Mouse (Mus musculus) testis, postnatal 14 days (tissue): ENCODE measurements around the gene Edar.

Source experiments
- DNase-seq: peaks from one replicate; pipeline ENCODE4 v3.0.0; 2021; ENCODE audit warnings: low spot score

The Edar gene

DNA sequence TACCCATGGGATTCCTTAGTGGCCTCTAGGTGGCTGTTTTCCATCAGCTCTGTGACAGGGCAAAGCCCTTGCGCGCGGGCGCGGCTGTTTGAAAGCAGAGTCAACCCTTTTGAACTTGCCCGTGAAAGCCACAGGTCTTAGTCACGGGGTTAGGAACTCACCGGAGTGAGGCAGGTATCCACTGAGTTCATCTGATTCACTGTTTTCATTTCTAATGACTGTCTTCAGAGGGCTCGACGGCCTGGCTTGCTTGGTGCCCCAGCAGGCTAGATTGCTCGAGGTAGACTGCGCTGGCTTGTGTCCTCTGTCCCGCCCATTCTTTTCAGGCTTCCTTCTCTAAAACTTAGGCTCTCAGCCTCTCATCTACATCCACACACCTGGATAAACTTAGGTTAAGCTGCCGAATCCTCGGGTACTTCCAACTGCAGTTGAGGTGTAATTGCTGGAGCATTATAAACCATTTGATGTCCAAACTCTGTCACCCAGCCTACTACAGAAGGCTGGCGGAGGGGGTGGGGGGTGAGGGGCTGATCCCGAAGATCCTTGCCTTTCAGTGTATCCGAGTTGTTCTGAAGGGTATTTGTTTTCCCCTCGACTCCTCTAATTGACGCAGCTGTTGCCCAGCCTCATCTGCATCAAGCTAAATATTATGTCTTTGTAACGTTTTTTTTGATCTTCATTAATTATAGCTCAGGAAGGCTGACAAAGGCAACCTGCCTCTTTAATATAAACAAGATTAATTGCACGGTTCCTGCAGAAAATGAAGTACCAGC, 24.0 kb downstream of the Edar start:
- DNase-seq: no peak

DNA sequence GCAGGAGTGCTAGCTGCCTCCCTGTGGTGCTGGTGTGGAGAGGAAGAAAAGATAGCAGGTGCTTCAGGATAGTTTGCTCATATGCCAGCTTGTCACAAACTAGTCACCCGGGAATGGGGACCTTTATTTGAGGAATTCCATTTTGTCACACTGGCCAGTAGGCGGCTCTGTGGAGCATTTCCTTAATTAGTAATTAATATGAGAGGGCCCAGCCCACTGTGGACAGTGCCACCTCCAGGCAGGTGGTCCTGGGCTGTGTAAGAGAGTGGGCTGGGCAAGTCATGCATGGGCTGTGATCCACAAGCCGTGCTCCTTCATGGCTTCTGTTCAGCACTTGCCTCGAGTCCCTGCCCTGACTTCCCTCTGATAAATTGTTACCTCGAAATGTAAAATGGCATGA, 26.7 kb downstream of the Edar start:
- DNase-seq: no peak

DNA sequence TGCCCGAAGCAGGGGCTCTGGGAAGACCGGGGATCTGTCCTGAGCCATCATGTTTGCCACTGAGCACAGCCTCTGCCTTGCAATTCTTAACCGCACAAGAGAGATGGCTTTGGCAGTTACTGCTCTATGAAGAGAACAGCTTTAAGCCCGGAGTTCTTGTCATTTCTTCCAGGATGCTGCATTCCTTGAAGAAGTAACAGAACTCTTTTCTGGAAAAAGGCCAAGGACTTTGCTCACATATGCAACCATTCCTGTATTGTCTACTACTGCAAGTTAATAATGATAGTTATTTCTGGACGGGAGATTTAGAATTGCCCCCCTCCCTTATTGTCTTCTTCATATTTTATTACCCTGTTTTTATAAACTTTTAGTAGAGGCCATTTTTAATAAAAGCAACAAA, 30.8 kb downstream of the Edar start:
- DNase-seq: no peak

DNA sequence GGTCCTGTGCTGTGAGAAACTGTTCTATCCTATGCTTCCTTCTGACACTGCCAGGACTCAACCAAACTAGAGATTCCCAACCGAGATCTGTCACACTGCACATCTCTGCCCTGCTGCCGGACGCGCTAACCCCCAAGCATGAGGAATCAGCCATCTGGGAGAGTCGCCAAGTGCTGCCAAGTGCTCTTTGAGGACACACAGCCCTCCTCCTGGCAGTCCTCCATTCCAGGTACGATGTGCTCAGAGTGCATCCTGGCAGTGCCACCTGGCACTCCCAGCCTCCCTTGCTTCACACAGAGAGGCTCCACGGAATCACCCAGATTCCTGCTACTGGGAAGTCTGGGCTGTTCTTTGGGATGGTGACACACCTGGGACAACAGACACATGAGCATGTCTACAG, 31.3 kb downstream of the Edar start:
- DNase-seq: peak; percentile 29

DNA sequence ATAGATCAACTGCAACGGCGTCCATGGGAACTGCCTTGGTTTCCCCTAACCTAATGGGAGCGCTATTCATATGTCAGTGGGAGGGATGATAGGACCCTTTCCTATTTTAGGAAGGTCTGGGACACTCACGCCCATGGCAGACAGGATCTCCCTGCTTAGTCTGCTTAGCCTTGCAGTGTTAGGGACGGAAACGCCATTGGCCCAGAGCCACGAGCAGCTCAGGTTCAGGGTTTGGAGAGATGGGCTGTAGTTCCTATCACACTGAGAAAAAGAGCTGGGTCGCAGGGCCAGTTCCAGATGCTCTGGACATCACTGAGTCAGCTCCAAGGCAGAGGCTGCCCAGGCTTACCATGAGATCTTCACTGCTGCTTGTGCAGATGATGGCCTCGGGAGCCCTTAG, 32.5 kb downstream of the Edar start:
- DNase-seq: no peak

DNA sequence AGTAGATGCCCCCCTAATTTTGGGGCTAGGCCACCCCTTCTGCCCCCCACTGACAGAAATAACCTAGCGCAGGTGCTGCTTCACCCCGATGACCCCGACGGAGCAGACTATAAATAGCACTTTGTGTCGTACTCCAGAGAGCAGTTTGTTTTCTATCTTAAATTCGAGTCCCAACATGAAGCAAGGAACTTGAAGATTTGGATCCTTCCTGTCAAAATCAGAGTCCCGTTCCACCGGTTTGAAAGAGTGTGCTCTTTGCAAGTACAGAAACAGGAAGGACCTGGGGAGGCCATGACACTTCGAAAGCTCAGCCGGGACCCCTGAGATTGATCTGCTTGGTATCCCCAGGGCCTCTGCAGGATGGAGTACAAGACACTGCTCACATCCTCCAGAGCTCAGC, 33.8 kb downstream of the Edar start:
- DNase-seq: no peak

DNA sequence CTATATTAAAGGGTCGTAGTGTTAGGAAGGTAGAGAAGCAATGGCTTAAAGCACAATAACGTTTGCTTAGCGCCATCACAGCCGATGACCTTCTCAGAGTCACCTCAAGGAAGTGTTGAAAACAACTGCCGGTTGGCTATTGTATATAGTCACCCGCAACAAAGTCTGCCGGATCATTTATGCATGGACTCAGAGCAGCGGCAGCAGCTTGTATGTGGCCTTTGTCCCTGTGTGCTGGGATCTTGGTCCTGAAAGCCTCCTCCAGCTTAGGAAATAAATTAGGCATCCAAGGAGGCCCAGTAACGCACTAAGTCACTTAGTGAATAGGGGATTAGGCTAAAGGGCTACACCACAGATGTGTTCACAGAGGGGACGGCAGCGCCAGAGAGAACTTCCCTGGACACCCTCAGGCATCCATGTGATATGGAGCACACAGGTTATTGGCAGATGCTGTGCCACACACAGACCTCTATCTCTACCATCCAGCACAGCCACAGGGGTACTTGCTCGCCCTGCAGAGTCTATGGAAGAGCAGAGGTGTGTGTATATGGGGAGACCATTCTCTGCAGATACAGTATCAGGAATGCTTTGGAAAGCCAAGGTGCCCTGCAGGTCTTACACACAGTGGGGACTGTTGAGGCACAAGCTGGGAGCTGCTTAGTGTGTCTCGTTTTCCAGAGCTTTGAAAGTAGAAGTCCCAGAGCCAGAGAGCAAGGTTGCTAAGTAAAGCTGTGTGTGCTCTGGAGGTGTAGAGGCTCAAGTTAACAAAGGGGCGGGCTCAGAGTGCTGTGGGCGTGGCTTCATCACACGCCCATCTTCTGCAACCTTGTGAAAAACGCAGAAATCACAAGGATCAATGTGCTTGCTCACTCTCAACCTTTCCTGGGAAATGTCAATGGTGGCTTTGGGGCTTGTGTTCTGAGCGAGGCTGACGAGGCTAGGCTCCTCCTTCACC, 34.7 kb downstream of the Edar start:
- DNase-seq: no peak

DNA sequence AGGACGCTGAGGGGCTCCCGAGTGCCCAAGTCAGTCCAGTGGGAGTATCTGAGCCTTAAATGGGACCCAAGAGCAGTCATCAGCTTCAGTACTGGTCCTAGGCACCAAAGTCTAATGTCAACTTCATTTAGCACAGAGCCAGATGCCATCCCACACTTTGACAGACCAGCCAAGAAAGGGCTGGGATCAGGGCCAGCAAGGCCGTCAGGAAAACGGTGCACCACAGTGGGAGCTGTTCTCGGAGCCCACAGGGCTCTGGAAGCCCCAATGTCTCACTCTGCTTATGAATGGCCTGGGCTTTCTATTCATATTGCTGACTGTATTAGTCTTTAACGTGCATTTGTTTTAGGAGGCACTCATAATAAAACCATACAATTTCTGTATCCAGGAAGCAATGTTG, 36.2 kb downstream of the Edar start:
- no peak for DNase-seq

DNA sequence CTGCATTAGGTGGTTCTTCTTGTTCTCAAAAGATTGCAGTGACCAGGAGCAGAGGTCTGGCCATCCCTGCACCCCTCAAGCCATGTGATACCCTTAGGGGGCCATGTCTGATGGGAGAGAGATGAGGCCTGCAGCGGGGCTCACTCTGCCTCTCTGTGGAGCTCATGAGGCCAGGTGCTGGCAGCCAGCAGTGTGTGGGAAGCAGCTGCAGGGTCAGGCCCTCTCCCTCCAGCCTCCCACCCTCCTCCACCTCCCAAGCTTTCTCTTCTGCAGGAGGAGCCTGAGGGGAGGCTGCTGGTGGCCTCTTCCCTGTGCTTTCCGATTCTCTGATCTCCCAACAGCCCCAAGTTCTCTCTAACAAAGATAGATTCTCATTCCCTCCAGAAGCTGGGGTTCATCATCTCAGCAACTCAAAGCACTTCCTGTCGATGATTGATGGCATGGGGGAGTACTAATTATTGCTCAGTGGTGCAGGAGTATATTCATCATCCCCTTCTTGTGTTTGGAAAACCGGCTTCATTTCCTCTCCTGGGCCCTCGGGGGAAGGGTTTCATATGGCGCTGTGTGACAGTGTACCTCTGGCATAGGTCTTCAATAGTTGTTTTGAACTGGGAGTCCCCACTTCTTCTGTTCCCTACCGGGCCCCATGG, 38.9 kb downstream of the Edar start:
- DNase-seq: no peak

DNA sequence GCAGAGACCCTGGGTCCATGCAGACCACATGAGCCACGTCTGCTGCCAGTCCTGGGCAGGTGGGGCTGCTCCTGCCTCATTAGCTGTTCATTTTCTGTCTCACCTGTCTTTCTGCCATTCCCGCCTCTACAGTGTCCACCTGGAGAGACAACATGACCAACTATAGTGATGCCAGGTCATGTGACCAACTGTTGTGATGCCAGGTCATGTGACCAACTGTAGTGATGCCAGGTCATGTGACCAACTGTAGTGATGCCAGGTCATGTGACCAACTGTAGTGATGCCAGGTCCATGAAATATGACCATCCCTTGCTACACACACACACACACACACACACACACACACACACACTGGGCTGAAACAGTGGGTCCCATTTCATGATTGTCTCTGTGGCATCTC, 41.9 kb downstream of the Edar start:
- no peak for DNase-seq

DNA sequence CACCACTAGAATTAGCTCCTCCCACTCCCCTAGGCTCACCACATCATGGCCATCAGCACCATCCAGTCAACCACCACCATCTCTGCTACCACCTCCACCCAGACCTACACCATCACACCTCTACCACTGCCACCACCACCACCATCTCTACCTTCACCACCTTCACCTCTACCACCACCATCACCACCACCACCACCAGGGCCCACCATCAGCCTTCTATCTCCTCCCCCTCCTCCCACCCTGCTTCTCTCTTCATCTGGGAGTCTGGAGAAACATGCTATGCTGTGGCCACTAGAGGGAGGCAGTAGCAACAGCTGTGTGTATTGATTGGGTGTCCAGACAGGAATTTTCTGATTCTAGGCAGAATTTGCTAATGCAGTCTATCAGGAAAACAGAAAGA, 47.9 kb downstream of the Edar start:
- no peak for DNase-seq

DNA sequence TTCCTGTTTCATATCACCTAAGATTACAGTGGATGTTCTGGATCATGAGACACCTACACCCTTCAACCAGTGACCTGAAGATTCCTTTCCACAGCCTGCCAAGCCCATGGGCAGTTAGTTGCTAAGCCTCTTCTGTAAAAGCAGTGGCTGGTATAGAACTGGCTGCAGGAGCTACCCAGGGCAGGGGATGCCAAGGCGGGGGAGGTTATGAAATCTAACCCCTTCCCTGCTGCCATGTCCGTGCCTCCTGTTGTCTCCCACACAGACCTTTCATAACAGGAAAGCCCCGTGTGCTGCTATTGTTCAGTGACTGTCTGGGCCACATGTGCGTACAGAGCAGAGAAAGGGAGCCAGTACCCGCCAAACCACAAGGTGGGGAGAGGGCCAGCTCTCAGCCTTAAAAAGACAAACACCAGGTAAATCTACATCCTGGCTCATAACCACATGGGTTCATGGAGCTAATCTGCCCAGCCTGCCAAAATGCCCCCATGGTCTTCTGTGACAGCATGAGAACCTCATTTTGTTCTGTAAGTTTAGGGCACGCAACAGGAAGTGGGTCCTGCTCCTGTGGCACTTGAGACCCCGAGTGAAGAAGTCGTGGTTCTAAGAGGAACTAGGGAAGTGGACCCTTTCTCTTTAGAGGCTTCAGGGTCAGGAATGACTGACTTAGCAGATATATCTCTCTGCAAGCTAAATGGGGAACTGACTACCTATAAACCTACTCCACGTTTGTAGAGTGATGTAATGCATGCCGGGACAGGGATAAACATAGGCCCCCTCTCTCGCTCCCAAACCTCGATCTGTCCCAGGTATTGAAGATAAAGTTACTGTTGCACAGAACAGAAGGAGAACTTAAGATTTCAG, 50.4 kb downstream of the Edar start:
- no peak for DNase-seq

DNA sequence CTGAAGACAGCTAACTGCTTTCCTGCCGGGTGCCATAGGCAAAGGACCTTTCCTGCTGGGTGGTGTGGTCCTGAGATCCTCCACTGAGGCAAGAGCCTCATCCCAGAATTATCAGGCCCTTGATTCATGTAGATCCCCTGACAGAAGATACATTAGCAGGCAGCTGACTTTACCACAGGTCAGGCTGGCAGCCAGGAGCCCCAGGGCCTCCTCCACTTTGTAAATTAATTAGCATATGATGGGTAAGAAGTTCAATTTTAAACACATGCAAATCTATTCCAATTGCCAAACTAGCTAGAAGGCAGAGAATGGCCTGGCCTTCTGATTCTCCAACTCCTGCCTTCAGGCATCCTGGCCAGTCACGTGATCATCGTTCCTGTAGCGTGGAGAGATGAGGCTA, 56.2 kb downstream of the Edar start:
- DNase-seq: no peak

DNA sequence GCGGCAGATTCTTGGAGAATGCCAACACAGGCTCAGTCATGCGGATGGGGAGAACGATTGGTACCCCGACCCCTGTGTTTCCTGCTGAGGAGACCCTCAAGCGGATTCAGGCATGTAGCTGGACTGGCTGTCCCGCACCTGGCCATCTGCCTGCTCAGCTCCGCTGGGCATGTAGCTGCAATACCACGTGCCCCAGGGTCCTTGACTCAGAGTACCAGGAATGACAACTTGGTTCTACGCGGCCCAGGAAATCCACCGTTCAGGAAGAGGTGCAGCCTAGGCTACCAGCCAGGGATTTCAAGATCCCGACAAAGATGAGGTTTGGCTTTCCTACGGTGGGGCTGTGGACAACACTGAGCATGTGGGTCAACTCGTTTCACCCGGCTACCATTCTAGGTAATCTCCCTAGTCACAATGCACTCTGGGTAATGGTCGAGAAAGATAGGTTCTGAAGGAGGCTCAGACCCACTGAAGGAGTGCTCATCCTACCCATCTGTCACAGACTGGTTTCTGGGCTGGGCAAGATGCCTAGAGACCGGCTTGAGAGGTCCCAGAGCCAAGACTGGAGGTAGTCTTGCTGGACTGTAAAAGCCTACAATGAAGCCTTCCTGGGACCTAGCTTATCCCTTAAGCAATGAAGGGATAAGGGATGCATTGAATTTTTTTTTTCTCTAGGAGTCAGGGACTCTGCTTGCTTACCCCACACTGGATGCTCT, 56.8 kb downstream of the Edar start:
- peak; percentile 25 for DNase-seq

DNA sequence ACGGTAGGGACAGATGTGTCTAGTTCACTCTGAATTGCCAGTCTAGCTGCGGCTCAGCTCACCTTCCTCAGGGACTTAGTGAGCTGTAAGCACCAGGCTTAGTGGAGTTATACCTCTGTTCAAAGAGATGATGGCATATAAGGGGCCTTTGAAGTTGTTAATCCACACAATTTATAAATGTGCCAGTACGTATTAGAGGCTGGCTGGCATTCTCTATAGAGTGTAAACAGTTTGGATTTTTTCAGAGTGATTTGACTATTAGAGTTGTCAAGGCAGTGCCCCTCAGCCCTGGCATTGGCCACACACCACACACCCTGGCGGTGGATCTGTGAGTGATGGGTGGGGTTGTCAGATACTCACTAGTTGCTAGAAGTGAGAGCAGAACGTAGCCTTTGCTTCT, 58.9 kb downstream of the Edar start:
- no peak for DNase-seq

DNA sequence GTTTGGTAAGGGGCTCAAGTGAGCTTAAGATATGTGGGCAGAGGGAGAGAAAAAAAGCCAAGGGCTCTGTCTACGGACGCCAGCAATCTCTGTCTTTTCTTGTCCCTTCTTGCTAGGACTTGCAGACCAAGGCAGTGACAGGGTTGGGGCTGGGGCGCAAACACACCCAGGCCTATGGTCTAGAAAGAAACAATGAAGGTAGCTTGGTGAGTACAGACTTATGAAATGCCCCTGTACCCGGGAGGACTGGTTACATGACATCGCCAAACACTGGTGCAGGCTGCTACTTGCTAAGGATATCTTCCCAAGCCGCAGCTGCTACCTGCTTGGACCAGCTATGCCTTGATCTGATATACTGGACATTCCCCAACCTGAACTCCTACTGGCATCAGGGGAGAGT, 60.9 kb downstream of the Edar start:
- DNase-seq: no peak

DNA sequence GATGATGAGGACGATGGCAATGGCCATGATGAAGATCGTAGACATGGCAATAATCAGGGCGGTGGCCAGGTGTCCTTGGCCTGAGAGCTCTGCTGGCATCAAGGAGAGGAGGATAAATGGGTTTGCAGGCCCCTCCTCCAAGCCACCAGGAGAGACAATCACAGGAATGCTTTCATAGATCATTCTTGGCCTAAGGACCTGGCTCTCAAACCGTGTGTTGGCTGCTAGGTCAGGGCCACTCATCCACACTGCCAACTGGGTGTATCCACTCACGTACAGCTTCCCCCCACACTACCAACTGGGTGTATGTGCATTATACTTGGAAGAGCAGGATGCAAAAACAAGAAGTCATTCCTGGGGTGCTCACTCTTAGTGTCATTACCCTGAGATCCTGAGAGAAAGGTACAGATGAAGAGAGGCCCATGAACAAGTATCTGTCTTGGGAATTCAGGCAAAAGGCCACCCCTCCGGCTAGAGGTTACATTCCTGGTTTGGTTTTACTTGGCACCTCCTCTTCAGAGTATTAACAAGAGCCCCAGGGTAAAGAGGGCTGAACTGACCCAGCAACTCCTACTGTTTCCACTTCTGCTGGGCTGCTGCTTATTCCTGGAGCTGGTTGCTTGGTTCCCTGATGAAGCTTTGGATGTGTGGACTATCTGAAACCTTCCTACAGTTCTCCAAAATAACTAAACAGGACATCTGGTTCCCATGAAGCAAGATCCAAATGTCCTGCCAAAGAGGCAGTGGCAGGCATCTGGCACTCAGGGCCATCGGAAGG, 64.8 kb downstream of the Edar start:
- DNase-seq: no peak

DNA sequence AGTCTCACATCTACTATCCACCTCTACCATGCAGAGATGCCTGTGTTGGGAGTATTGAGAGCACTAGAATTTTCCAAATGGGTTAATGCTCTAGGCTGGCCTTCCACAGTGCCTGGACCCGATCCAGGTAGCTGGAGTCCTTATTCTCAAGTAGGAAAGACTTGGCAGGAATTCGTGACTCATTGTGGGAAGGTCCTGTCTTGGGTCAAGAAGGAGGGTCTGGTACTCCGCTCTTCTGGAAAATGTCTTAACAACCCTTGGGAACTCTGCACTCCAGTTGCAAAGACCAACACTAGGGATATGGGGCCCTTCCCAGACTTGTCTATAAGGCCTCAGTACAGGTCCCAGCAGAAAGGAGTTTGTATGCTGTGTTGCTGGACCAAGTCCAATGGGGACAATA, 66.6 kb downstream of the Edar start:
- no peak for DNase-seq

DNA sequence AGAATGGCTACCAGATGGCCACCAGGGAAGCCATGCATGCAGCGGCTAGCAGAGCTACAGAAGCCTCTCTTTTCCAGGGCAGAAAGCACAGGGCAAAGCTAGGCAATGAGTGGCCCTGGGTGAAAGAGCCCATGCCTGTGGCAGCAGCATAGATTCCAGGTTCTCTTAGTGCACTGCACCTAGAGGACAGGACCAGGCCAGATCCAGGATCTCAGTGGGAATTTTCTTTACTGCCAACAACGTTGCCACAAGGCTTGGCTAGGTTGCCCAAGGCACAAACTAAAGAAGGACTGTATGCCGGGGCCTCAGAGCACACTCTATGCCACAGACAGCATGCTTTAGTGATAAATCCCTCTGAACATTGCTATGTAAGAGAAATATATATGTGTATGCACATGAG, 69.1 kb downstream of the Edar start:
- no peak for DNase-seq

DNA sequence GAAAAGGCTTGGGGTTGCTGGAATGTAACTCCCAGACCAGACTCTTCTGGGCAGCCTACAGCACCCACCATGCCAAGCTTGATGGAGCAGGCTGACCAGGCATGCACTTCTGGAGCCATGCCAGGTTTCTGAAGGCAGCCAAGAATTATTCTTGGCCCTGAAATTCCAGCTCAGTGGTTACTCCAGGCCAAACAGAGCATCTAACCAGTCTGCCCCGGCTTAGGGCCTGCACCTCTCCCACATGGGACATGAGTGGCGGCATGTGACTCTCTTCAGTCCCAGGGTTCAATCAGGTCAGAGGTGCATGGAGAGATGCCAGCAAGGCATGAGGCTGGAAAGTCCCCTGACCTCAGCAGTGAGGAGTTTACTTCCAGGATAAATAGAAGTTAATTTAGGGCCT, 70.7 kb downstream of the Edar start:
- peak; percentile 52 for DNase-seq
